Mouse (Mus musculus) common myeloid progenitor, adult 5-6 weeks (primary cell): ENCODE results near the gene Myocd. TPM values are rescaled to one million over a fixed set of nuclear protein-coding genes. Genes with fewer than 3 reads are reported as not detected.

Experiments used
- ATAC-seq: replicated peaks from 2 replicates; pipeline ENCODE4 v1.8.0; 2016; ENCODE audit warnings: low read depth, mild to moderate bottlenecking, moderate TSS enrichment, inconsistent platforms; ENCODE audit not compliant: poor library complexity, severe bottlenecking
- total RNA-seq: library from RNA; stranded (forward); fragments of 200-1000, 187-1606 nt; gene quantifications from 2 replicates; pipeline ENCODE4 v1.2.3, GENCODE M21; 2017

Myocd gene
- total RNA-seq: not detected in 2 replicates

DNA sequence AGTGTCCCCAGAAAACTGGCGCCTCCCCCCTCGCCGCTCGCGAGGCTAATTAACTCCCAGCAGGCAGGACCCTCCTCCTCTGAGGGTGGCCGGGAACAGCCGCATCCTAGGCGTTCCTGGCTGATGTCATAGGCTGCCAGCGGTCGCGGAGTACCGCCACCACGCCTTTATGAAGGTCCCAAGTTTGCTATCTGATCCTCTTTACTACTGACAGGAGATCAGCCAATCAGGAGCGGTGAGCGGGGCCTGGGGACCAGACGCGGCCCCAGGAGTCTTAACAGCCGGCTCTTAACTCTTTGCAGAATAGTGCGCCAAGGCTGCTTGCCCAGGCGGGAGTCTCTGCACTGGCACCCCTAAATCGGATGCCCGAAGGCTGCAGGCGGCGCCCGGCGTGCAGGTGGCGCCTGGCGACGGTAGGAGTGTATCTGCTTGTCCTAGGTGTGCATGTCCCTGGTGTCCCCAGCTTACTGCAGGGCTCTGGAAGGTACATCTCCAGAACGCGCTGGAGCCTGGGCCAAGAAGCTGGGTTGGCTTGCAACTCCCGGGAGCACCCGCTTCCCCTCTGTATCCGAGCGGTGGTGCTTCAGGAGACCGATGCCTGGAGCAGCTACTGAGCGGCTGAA, at the start of gene Myocd:
Gene Myocd (minus strand): TSS at position 139 of the 623 bp plus-strand sequence.
- ATAC-seq: no peak

DNA sequence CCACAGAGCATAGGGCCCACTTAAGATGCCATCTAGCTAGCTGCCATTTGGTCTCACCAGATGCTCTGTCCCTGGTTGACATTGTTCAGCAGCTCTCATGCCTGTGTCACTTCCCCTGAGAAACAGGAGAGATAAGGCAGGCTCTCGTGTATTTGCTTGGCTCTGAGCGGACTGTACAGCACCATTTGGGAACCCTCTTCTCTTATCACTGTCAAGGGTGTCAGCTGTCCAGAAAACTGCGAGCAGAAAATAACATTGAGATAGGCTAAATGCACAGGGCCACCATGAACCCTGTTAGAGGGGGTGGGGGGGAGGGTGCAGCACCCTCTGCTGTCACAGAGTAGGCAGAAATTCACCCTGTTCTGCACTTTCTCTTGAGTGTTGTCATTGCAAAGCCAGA, 34.0 kb upstream of the Myocd start:
- ATAC-seq: no peak

DNA sequence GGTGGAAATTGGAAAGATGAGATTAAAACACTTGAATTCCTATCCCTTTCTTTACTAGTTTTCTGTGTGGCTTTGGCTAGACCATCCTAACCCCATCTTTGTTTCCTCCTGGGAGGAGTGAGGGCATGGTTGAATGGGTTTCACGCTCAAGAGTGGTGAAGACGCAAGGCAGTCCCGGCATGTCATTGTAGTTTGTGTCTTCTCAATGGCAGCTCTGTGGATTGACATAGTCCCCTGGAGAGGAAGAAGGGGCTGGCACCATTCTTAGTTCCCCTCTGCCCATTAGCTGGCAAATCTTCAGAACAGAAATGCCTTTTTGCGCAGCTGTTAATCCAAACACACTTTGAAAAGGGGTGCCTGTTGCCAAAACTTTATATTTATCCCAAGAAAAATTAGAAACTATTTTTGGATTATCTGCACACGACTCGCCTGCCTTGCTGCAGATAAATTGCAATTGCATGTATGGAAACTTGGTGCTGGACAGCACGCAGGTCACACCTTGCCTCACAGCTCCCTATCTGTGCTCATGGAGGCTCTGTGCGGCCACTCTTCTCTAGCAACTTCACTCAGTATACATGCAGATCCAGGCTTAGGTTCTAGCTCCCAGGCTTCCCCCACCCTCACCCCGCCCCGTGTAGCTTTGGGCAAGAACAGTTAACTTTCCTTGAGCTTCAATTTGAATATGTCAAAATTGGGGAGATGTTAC, 24.5 kb upstream of the Myocd start:
- ATAC-seq: no peak

- ATAC-seq: no peak
Observed at GRCm38 (mm10) chr11:65292994-65293393, 23.2 kb upstream of the Myocd start.

DNA sequence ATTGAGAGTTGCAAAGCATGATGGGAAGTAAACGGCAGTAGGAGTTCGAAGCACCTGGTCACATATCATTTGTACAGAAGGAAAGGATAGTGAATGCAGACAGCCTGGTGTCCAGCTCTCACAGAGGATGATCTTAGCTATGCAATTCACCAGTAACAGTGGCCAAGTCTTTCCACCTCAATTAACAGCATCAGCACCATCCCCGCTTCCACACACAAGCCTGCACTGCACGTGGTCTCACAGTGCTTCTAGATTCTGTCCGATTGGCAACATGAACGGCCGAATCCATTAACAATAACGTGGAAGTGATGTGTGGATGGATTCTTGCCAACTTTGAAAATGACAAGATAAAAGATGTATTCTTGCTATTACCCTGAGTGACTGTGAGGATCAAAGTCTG, 17.9 kb upstream of the Myocd start:
- ATAC-seq: no peak

GRCm38 (mm10) chr11:65286211-65286610, 16.4 kb upstream of the Myocd start:
- no peak for ATAC-seq

DNA sequence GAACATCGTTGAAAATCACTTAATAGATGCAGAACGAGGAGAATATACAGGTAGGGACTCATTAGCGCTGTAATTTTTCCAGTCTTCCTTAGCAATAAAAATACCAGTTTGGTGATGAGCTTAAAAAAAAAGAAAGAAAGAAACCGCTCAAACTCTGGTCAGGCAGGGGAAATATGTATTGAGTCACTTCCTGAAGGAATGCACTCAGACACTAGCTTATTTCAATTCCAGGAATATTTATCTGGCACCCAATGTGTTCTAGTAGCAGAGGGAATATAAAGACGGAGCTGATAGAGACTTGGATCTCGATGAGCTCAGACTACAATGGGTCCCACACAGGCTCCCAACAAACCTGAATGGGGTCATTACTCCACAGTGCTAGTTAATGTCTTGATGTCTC, 5.7 kb upstream of the Myocd start:
- ATAC-seq: no peak

- ATAC-seq: no peak
Observed at GRCm38 (mm10) chr11:65271000-65271399, 1.2 kb upstream of the Myocd start.

- ATAC-seq: no peak
Observed at GRCm38 (mm10) chr11:65268310-65268709, 1.5 kb downstream of the Myocd start.

DNA sequence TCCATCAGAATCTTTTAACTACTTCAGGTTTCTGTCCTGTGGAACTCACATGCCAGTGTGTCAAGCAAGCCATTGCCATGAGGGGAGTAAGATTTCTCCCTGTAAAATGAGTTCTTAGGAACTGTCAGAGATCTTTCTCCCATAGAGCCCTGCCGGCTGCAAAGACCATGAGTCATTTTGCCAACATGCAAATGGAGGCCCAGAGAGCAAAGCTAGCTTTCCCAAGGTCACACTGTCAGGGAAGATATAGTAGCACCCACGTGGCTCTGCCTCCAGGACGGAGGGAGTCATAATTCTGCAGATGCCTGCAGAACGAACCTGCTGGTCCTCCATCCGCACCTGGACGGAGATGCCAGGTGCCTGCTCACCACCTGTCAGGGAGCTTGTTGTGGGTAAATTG, 6.3 kb downstream of the Myocd start:
- no peak for ATAC-seq

- no peak for ATAC-seq
Observed at GRCm38 (mm10) chr11:65258997-65259396, 10.8 kb downstream of the Myocd start.

GRCm38 (mm10) chr11:65256143-65256542, 13.6 kb downstream of the Myocd start:
- ATAC-seq: no peak

DNA sequence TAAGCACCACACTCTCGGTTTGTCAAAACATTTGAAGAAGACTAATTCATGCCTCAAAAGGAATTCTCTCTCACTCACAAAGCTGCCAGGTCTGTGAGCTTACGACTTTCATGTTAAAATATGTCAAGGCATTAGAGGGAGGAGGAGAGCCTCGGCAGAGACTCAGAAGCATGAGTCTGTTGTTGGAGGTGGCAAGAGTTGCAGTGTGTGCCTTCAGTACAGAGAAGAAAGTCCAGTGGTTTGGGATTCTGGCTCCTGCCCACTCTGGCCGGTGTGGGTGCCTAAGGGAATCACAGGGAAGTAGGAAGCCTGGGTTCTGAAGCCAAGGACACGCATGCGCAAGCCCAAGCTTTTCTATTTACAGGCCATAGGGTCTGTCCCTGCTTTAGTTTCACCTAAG, 14.2 kb downstream of the Myocd start:
- no peak for ATAC-seq

DNA sequence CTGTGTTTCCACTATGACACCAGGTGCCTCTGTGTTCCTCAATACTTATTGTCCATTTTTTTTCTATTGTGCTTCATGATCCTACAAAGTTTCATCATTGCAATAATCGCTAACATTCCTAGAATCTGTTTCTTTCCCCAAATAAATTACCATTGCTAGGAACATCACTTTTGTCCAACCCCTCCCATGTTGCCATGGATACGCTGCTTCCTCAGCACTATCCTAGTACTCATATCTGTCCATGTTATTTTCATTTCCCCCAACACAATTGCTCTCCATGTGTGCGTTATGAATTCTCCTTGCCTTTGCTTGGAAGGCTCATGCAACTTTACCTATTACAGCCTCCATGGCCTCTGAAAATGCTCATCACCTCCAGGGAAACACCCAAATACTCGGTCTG, 19.4 kb downstream of the Myocd start:
- no peak for ATAC-seq

- ATAC-seq: no peak
Observed at GRCm38 (mm10) chr11:65246301-65247054, 23.3 kb downstream of the Myocd start.

GRCm38 (mm10) chr11:65243593-65243992, 26.2 kb downstream of the Myocd start:
- ATAC-seq: no peak

GRCm38 (mm10) chr11:65240521-65240920, 29.3 kb downstream of the Myocd start:
- no peak for ATAC-seq

DNA sequence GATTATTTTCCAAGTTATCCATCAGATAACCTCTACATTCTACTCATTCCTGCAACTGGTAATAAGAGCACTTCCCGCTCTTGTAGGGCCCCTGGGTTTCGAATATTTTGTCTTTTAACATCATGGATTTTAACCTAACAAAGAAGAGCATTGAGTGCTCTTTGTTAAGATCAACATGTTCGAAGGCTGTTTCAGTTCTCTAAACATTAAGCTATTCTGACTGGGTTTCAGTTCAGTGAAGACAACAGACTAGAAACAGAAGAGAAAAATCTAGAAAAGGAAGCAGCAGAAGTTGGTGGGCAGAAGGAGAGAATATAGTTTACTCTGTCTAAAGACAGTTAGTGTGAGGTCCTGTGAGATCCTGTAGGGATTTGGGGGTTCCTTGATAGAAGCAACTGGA, 31.9 kb downstream of the Myocd start:
- ATAC-seq: no peak

DNA sequence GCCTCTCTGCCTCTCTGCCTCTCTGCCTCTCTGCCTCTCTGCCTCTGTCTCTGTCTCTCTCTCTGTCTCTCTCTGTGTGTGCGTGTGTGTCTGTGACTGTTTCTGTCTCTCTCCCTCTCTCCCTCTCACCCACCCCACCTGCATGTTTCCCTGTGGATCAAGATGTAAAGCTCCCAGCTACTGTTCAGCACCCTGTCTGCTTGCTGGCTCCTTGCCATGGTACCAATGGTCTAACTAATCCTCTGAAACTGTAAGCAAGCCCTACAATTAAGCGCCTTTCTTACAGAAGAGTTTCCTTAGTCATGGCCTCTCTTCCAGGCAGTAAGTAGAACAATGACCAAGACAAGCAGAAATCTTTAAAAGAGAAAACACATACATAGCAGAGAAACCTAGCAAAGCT, 32.9 kb downstream of the Myocd start:
- ATAC-seq: no peak

DNA sequence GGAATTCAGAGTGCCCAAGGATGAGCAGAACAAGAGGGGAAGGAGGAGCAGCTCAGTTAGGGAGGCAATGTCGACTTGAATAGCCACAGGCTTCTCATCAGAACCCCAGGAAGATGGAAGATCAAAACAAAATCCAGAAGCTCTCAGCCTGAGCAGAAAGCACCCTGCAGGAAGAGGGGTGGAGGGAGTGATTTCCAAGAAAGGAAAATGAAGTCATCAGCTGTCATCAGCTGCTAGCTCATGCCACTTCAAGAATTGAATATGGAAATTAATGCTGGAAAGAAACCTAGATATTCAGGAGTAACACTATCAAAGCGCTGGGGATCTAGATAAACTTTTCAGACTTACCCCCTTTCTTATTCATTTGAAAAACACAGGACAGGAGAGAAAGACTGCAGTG, 34.4 kb downstream of the Myocd start:
- no peak for ATAC-seq

DNA sequence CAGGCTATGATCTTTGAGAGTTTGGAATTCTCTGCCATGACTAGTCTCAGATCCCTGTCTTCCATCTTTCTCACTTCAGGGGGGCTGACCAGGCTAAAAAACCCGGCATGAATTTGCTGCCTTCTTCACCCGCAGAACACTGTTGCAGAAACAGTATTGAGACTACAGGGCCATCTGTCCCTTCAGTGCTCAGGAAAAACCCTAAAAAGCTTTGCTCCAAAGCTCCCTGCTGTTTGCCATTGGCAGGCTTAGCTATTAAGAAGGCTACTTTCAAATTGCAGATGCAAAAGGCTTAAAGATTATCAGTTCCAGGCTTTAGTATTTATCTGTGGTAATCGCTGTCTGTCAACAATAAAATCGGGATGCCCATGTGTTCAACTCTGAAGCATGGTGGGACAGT, 38.0 kb downstream of the Myocd start:
- no peak for ATAC-seq
